Mouse (Mus musculus): ENCODE results near the gene Hoxa4. TPM values are rescaled to one million over a fixed set of nuclear protein-coding genes. Genes with fewer than 3 reads are reported as not detected.

Gene Hoxa4
- polyA plus RNA-seq, 1 experiment from 2014 or later = 7.1 TPM

- Histone ChIP-seq H3K4me2 (replicated peaks) (peak overlapping the region; percentile 99), H3K4me1 (peaks cover 42% of the 10 kb centered on the region), H3K4me3 (peak overlapping the region; percentile 82), H3K27ac (peak overlapping the region; percentile 99; the same call in 1 of the 2 replicates), H3K9ac (peak overlapping the region; percentile 100), H3K27me3 (replicated peaks) (no peaks in the 10 kb centered on the region), H3K36me3 (no peaks in the 10 kb centered on the region), H3K9me3 (no peaks in the 10 kb centered on the region)
- ATAC-seq (ENCODE audit: low FRiP score, low read depth) = no peak
- WGBS = 11% methylated on average over 9 of the region's 9 CpGs
Measured at GRCm38 (mm10) chr6:52219234-52219942, 27.8 kb upstream of the Hoxa4 start.

- H3K9ac ChIP-seq = peak overlapping the region; percentile 100
- WGBS = 3% methylated on average over 14 of the region's 14 CpGs
- H3K4me1 ChIP-seq = peaks cover 46% of the 10 kb centered on the region
- no peaks in the 10 kb centered on the region for H3K27me3 ChIP-seq (replicated peaks)
- no peak for ATAC-seq (ENCODE audit: low FRiP score, low read depth)
- H3K9me3 ChIP-seq = no peaks in the 10 kb centered on the region
- peak overlapping the region; percentile 99 for H3K27ac ChIP-seq
- H3K36me3 ChIP-seq = no peaks in the 10 kb centered on the region
- peak overlapping the region; percentile 82 for H3K4me3 ChIP-seq
- H3K4me2 ChIP-seq (replicated peaks) = peak overlapping the region; percentile 99
Measured at GRCm38 (mm10) chr6:52218643-52219215, 27.2 kb upstream of the Hoxa4 start.

GRCm38 (mm10) chr6:52217895-52218642, 26.5 kb upstream of the Hoxa4 start:
- Histone ChIP-seq H3K9ac (peak overlapping the region; percentile 100), H3K4me1 (peaks cover 46% of the 10 kb centered on the region), H3K4me2 (replicated peaks) (peak overlapping the region; percentile 99), H3K36me3 (no peaks in the 10 kb centered on the region), H3K27ac (peak overlapping the region; percentile 99), H3K4me3 (peak overlapping the region; percentile 82), H3K9me3 (no peaks in the 10 kb centered on the region), H3K27me3 (replicated peaks) (no peaks in the 10 kb centered on the region)
- 2% methylated on average over 23 of the region's 23 CpGs for WGBS
- ATAC-seq (ENCODE audit: low FRiP score, low read depth) = no peak

- peak; percentile 65 for ATAC-seq (ENCODE audit: low FRiP score, low read depth)
- peak overlapping the region; percentile 99 for H3K27ac ChIP-seq
- H3K4me1 ChIP-seq = peaks cover 46% of the 10 kb centered on the region
- no peaks in the 10 kb centered on the region for H3K36me3 ChIP-seq
- under 1% methylated on average over 25 of the region's 25 CpGs for WGBS
- H3K9ac ChIP-seq = peak overlapping the region; percentile 100
- no peaks in the 10 kb centered on the region for H3K27me3 ChIP-seq (replicated peaks)
- H3K4me2 ChIP-seq (replicated peaks) = peak overlapping the region; percentile 99
- peak overlapping the region; percentile 82 for H3K4me3 ChIP-seq
- no peaks in the 10 kb centered on the region for H3K9me3 ChIP-seq
Measured at GRCm38 (mm10) chr6:52217459-52217768, 25.9 kb upstream of the Hoxa4 start.

- Histone ChIP-seq H3K9me3 (no peaks in the 10 kb centered on the region), H3K36me3 (no peaks in the 10 kb centered on the region), H3K4me3 (peak overlapping the region; percentile 82), H3K27me3 (replicated peaks) (no peaks in the 10 kb centered on the region), H3K9ac (peak overlapping the region; percentile 100), H3K4me1 (peaks cover 42% of the 10 kb centered on the region), H3K27ac (peak overlapping the region; percentile 99), H3K4me2 (replicated peaks) (peak overlapping the region; percentile 99)
- peak; percentile 11; the same call in 1 of the 2 replicates for ATAC-seq (ENCODE audit: low FRiP score, low read depth)
- 1% methylated on average over 60 of the region's 60 CpGs for WGBS
Measured at GRCm38 (mm10) chr6:52216691-52217458, 25.3 kb upstream of the Hoxa4 start.

GRCm38 (mm10) chr6:52215771-52216535, 24.4 kb upstream of the Hoxa4 start:
- Histone ChIP-seq H3K4me3 (peak overlapping the region; percentile 82), H3K9me3 (no peaks in the 10 kb centered on the region), H3K9ac (peak overlapping the region; percentile 100), H3K27me3 (replicated peaks) (no peaks in the 10 kb centered on the region), H3K27ac (peak overlapping the region; percentile 99), H3K4me2 (replicated peaks) (peak overlapping the region; percentile 99), H3K4me1 (peaks cover 36% of the 10 kb centered on the region), H3K36me3 (no peaks in the 10 kb centered on the region)
- no peak for ATAC-seq (ENCODE audit: low FRiP score, low read depth)
- under 1% methylated on average over 30 of the region's 30 CpGs for WGBS

- WGBS = 14% methylated on average over 3 of the region's 3 CpGs
- Histone ChIP-seq H3K27me3 (replicated peaks) (no peaks in the 10 kb centered on the region), H3K4me2 (replicated peaks) (peak overlapping the region; percentile 99), H3K4me1 (peaks cover 36% of the 10 kb centered on the region), H3K4me3 (peak overlapping the region; percentile 82), H3K9me3 (no peaks in the 10 kb centered on the region), H3K36me3 (no peaks in the 10 kb centered on the region), H3K9ac (peak overlapping the region; percentile 100), H3K27ac (peak overlapping the region; percentile 32; the same call in 1 of the 2 replicates)
- no peak for ATAC-seq (ENCODE audit: low FRiP score, low read depth)
Measured at GRCm38 (mm10) chr6:52215070-52215469, 23.5 kb upstream of the Hoxa4 start.

GRCm38 (mm10) chr6:52214271-52214670, 22.7 kb upstream of the Hoxa4 start:
- ATAC-seq (ENCODE audit: low FRiP score, low read depth) = no peak
- peak overlapping the region; percentile 99 for H3K4me2 ChIP-seq (replicated peaks)
- peak overlapping the region; percentile 82 for H3K4me3 ChIP-seq
- peak overlapping the region; percentile 100 for H3K9ac ChIP-seq
- H3K27ac ChIP-seq = peak overlapping the region; percentile 76
- H3K36me3 ChIP-seq = no peaks in the 10 kb centered on the region
- no peaks in the 10 kb centered on the region for H3K9me3 ChIP-seq
- 12% methylated on average over 5 of the region's 5 CpGs for WGBS
- no peaks in the 10 kb centered on the region for H3K27me3 ChIP-seq (replicated peaks)
- peaks cover 33% of the 10 kb centered on the region for H3K4me1 ChIP-seq

- H3K4me1 ChIP-seq = peaks cover 25% of the 10 kb centered on the region
- ATAC-seq (ENCODE audit: low FRiP score, low read depth) = peak; percentile 52
- no peaks in the 10 kb centered on the region for H3K36me3 ChIP-seq
- H3K4me3 ChIP-seq = peak within 1 kb of the TSS; percentile 92
- H3K27me3 ChIP-seq (replicated peaks) = no peaks in the 10 kb centered on the region
- peak within 1 kb of the TSS; percentile 100 for H3K27ac ChIP-seq
- WGBS = 1% methylated on average over 38 of the region's 38 CpGs
- no peaks in the 10 kb centered on the region for H3K9me3 ChIP-seq
- H3K4me2 ChIP-seq (replicated peaks) = peak within 1 kb of the TSS; percentile 99
- peak within 1 kb of the TSS; percentile 100 for H3K9ac ChIP-seq
Measured at GRCm38 (mm10) chr6:52213119-52213986, 21.8 kb upstream of the Hoxa4 start, which contains the start of the genes Hoxa3 and Gm28308. TSS of gene Hoxa3 (minus strand) at chr6:52213336. TSS of gene Gm28308 (minus strand) at chr6:52213339.

- Histone ChIP-seq H3K36me3 (no peaks in the 10 kb centered on the region), H3K9me3 (no peaks in the 10 kb centered on the region), H3K9ac (peak overlapping the region; percentile 100), H3K4me3 (peak overlapping the region; percentile 92), H3K27ac (peak overlapping the region; percentile 100), H3K27me3 (replicated peaks) (no peaks in the 10 kb centered on the region), H3K4me2 (replicated peaks) (peak overlapping the region; percentile 99), H3K4me1 (peaks cover 27% of the 10 kb centered on the region)
- WGBS = 1% methylated on average over 22 of the region's 22 CpGs
- ATAC-seq (ENCODE audit: low FRiP score, low read depth) = 0 out of 2 replicates have a peak, but pooled peaks have one; percentile 18
Measured at GRCm38 (mm10) chr6:52212556-52213118, 21.1 kb upstream of the Hoxa4 start.
